Mouse (Mus musculus): ENCODE measurements around the gene Tfap2e. TPM values are rescaled to one million over a fixed set of nuclear protein-coding genes. Genes with fewer than 3 reads are reported as not detected.

Gene Tfap2e
- total and polyA plus RNA-seq, 3 experiments, result 0.05 TPM; not detected in 2

DNA sequence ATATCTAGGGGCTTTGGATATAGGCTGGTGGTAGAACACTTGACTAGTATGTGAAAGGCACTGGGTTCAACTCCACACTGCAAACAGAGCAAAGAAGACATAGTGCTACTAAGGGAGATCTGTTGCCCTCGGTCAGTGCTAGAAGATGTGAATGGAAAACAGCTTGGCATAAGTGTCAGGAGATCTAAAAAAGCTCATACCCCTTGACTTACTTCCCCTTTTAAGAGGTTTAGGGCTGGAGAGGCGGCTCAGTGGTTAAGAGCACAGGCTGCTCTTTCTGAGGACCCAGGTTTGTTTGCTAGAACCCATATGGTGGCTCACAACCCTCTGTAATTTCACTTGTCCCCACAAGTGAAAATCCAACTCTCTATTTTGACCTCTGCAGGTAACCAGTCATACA, 23.4 kb upstream of the Tfap2e start:
- TF ChIP-seq TAL1 (conservative IDR thresholded peaks at IDR 0.05; ENCODE audit: low read depth, low read length) (no peak), CTCF (IDR thresholded peaks at IDR 0.05; ENCODE audit: low read depth, low read length) (no peak), POLR2AphosphoS5 (IDR thresholded peaks at IDR 0.05; ENCODE audit: insufficient replicate concordance, low read depth, low read length) (no peak), GATA1 (IDR thresholded peaks at IDR 0.05; ENCODE audit: borderline replicate concordance, low read length) (no peak), GATA2 (IDR thresholded peaks at IDR 0.05; ENCODE audit: borderline replicate concordance, low read depth, low read length) (no peak)
- no peak for ATAC-seq (ENCODE audit: extremely low read depth, insufficient number of reproducible peaks, low FRiP score, poor library complexity, severe bottlenecking)
- peaks cover 16% of the 10 kb centered on the region for H3K4me1 ChIP-seq (ENCODE audit: insufficient read depth, low read depth, low read length)
- no peak for DNase-seq (ENCODE audit: low spot score)
- H3K4me3 ChIP-seq (ENCODE audit: low read depth, low read length), result no peak overlapping the region
- H3K36me3 ChIP-seq (replicated peaks), result peaks cover 65% of the 10 kb centered on the region
- no peaks in the 10 kb centered on the region for H3K27me3 ChIP-seq (ENCODE audit: insufficient read depth, low read length)
- H3K9me3 ChIP-seq (replicated peaks), result no peaks in the 10 kb centered on the region

- H3K4me3 ChIP-seq (ENCODE audit: low read depth, low read length), result no peak overlapping the region
- no peak for DNase-seq (ENCODE audit: low spot score)
- peaks cover 22% of the 10 kb centered on the region for H3K4me1 ChIP-seq (ENCODE audit: insufficient read depth, low read depth, low read length)
- no peaks in the 10 kb centered on the region for H3K27me3 ChIP-seq (ENCODE audit: insufficient read depth, low read length)
- no peaks in the 10 kb centered on the region for H3K9me3 ChIP-seq (replicated peaks)
- H3K36me3 ChIP-seq (replicated peaks), result peaks cover 55% of the 10 kb centered on the region
- TF ChIP-seq GATA1 (IDR thresholded peaks at IDR 0.05; ENCODE audit: borderline replicate concordance, low read length), result no peak
- TF ChIP-seq GATA2 (IDR thresholded peaks at IDR 0.05; ENCODE audit: borderline replicate concordance, low read depth, low read length), result no peak
- TF ChIP-seq TAL1 (conservative IDR thresholded peaks at IDR 0.05; ENCODE audit: low read depth, low read length), result no peak
- TF ChIP-seq CTCF (IDR thresholded peaks at IDR 0.05; ENCODE audit: low read depth, low read length), result no peak
- no peak for TF ChIP-seq POLR2AphosphoS5 (IDR thresholded peaks at IDR 0.05; ENCODE audit: insufficient replicate concordance, low read depth, low read length)
- ATAC-seq (ENCODE audit: extremely low read depth, insufficient number of reproducible peaks, low FRiP score, poor library complexity, severe bottlenecking), result no peak
Measured at GRCm38 (mm10) chr4:126758299-126758698, 22.3 kb upstream of the Tfap2e start.

- H3K9me3 ChIP-seq (replicated peaks), result no peaks in the 10 kb centered on the region
- DNase-seq (ENCODE audit: low spot score), result no peak
- no peak for TF ChIP-seq TAL1 (conservative IDR thresholded peaks at IDR 0.05; ENCODE audit: low read depth, low read length)
- TF ChIP-seq GATA2 (IDR thresholded peaks at IDR 0.05; ENCODE audit: borderline replicate concordance, low read depth, low read length), result no peak
- no peak for TF ChIP-seq GATA1 (IDR thresholded peaks at IDR 0.05; ENCODE audit: borderline replicate concordance, low read length)
- no peak for TF ChIP-seq POLR2AphosphoS5 (IDR thresholded peaks at IDR 0.05; ENCODE audit: insufficient replicate concordance, low read depth, low read length)
- TF ChIP-seq CTCF (IDR thresholded peaks at IDR 0.05; ENCODE audit: low read depth, low read length), result no peak
- H3K36me3 ChIP-seq (replicated peaks), result peaks cover 47% of the 10 kb centered on the region
- H3K4me1 ChIP-seq (ENCODE audit: insufficient read depth, low read depth, low read length), result peaks cover 33% of the 10 kb centered on the region
- no peaks in the 10 kb centered on the region for H3K27me3 ChIP-seq (ENCODE audit: insufficient read depth, low read length)
- no peak for ATAC-seq (ENCODE audit: extremely low read depth, insufficient number of reproducible peaks, low FRiP score, poor library complexity, severe bottlenecking)
- no peak overlapping the region for H3K4me3 ChIP-seq (ENCODE audit: low read depth, low read length)
Measured at GRCm38 (mm10) chr4:126756766-126757165, 20.7 kb upstream of the Tfap2e start.

DNA sequence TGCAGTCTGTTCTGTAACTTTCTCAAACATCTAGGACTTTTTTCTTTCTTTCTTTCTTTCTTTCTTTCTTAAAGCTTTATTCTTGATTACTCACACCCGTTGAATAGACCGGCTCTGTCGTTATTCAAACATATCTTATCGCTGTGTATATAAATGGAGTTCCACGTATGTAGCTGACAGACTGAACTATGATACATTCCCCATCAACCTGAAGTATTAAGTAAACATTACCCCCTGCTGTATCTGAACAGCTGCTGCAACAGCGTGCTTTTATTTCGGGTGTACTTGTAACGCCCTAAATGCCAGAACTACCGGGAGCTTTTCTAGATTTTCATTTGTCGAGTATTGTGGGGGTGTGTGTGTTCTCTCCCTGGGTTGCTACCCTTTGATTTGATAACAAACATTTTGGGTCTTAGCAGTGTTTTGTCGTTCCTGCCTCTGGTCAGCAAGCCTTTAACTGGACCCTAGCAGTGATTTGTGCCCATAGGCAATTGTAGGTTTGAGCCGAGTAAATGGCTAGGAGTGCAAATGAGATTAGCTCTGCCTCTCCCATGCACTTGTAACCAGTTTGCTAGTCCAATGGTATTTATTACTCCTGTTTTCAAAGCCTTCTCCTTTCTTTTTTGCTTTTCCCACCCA, 18.8 kb upstream of the Tfap2e start:
- H3K4me3 ChIP-seq (ENCODE audit: low read depth, low read length), result no peak overlapping the region; the same call in 1 of the 2 replicates
- no peak for ATAC-seq (ENCODE audit: extremely low read depth, insufficient number of reproducible peaks, low FRiP score, poor library complexity, severe bottlenecking)
- no peak for DNase-seq (ENCODE audit: low spot score)
- no peaks in the 10 kb centered on the region for H3K27me3 ChIP-seq (ENCODE audit: insufficient read depth, low read length)
- H3K9me3 ChIP-seq (replicated peaks), result no peaks in the 10 kb centered on the region
- peaks cover 54% of the 10 kb centered on the region for H3K36me3 ChIP-seq (replicated peaks)
- TF ChIP-seq GATA2 (IDR thresholded peaks at IDR 0.05; ENCODE audit: borderline replicate concordance, low read depth, low read length) (no peak), TAL1 (conservative IDR thresholded peaks at IDR 0.05; ENCODE audit: low read depth, low read length) (no peak), POLR2AphosphoS5 (IDR thresholded peaks at IDR 0.05; ENCODE audit: insufficient replicate concordance, low read depth, low read length) (no peak), GATA1 (IDR thresholded peaks at IDR 0.05; ENCODE audit: borderline replicate concordance, low read length) (no peak), CTCF (IDR thresholded peaks at IDR 0.05; ENCODE audit: low read depth, low read length) (no peak)
- peaks cover 53% of the 10 kb centered on the region for H3K4me1 ChIP-seq (ENCODE audit: insufficient read depth, low read depth, low read length)

DNA sequence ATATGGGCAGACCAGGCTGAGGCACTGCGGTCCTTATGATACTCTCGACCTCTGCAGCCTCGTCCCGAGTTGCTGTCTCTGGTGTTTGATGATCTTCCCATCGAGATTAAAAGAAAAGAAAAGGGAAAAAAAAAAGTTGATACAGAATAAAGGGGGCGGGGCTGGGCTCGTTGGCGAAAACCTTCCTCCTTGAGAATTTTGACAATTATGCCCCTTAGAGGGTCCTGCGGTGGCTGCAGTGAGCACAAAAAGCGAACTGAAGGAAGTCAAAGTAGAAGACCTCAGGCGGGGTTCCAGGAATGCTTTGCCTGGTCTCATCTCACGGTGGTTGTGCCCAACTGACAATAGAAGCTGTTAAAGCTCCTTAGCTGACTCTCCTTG, 18.2 kb upstream of the Tfap2e start:
- H3K9me3 ChIP-seq (replicated peaks), result no peaks in the 10 kb centered on the region
- DNase-seq (ENCODE audit: low spot score) (no peak), ATAC-seq (ENCODE audit: extremely low read depth, insufficient number of reproducible peaks, low FRiP score, poor library complexity, severe bottlenecking) (no peak)
- H3K27me3 ChIP-seq (ENCODE audit: insufficient read depth, low read length), result no peaks in the 10 kb centered on the region
- peak overlapping the region; percentile 93 for H3K4me3 ChIP-seq (ENCODE audit: low read depth, low read length)
- TF ChIP-seq GATA1 (IDR thresholded peaks at IDR 0.05; ENCODE audit: borderline replicate concordance, low read length) (no peak), TAL1 (conservative IDR thresholded peaks at IDR 0.05; ENCODE audit: low read depth, low read length) (no peak), GATA2 (IDR thresholded peaks at IDR 0.05; ENCODE audit: borderline replicate concordance, low read depth, low read length) (no peak), POLR2AphosphoS5 (IDR thresholded peaks at IDR 0.05; ENCODE audit: insufficient replicate concordance, low read depth, low read length) (no peak), CTCF (IDR thresholded peaks at IDR 0.05; ENCODE audit: low read depth, low read length) (no peak)
- peaks cover 53% of the 10 kb centered on the region for H3K4me1 ChIP-seq (ENCODE audit: insufficient read depth, low read depth, low read length)
- peaks cover 55% of the 10 kb centered on the region for H3K36me3 ChIP-seq (replicated peaks)

GRCm38 (mm10) chr4:126753268-126754230, 17.5 kb upstream of the Tfap2e start, which contains the start of the genes Ncdn and AU040320:
Gene Ncdn (minus strand): TSS chr4:126753438.
Gene AU040320 (plus strand): TSS chr4:126753544.
- ATAC-seq (ENCODE audit: extremely low read depth, insufficient number of reproducible peaks, low FRiP score, poor library complexity, severe bottlenecking) (peak; percentile 94), DNase-seq (ENCODE audit: low spot score) (peak; percentile 99)
- peaks cover 60% of the 10 kb centered on the region for H3K4me1 ChIP-seq (ENCODE audit: insufficient read depth, low read depth, low read length)
- peak within 1 kb of the TSS; percentile 93 for H3K4me3 ChIP-seq (ENCODE audit: low read depth, low read length)
- H3K36me3 ChIP-seq (replicated peaks), result peaks cover 58% of the 10 kb centered on the region
- H3K27me3 ChIP-seq (ENCODE audit: insufficient read depth, low read length), result no peaks in the 10 kb centered on the region
- TF ChIP-seq TAL1 (conservative IDR thresholded peaks at IDR 0.05; ENCODE audit: low read depth, low read length), result no peak
- TF ChIP-seq POLR2AphosphoS5 (IDR thresholded peaks at IDR 0.05; ENCODE audit: insufficient replicate concordance, low read depth, low read length), result no peak
- no peak for TF ChIP-seq GATA2 (IDR thresholded peaks at IDR 0.05; ENCODE audit: borderline replicate concordance, low read depth, low read length)
- no peak for TF ChIP-seq CTCF (IDR thresholded peaks at IDR 0.05; ENCODE audit: low read depth, low read length)
- no peak for TF ChIP-seq GATA1 (IDR thresholded peaks at IDR 0.05; ENCODE audit: borderline replicate concordance, low read length)
- H3K9me3 ChIP-seq (replicated peaks), result no peaks in the 10 kb centered on the region

Data from G1E (cell line).